Mouse (Mus musculus): ENCODE results near the gene Nrarp. TPM values are rescaled to one million over a fixed set of nuclear protein-coding genes. Genes with fewer than 3 reads are reported as not detected.

Gene Nrarp
- polyA plus RNA-seq (2015; fragmentation: Nextera tagmentation; extraction: Ambion mirVana), result 5.3 and 5.6 TPM in 2 replicates

GRCm38 (mm10) chr2:25180478-25180903 lies at the start of gene Nrarp:
Nrarp (plus strand) TSS chr2:25180758.

GRCm38 (mm10) chr2:25196172-25196954 lies 15.8 kb downstream of the Nrarp start, which contains the start of gene Tor4a:
Tor4a (minus strand) TSS chr2:25196886.

GRCm38 (mm10) chr2:25211121-25211670 lies 30.6 kb downstream of the Nrarp start, which contains the start of gene Nelfb:
Nelfb (minus strand) TSS chr2:25211489.

GRCm38 (mm10) chr2:25214444-25214843 lies 33.9 kb downstream of the Nrarp start, which contains the start of gene Stpg3:
Stpg3 (minus strand) TSS chr2:25214637.

GRCm38 (mm10) chr2:25218445-25218844 lies 37.9 kb downstream of the Nrarp start, which contains the start of gene Fam166a:
Fam166a (plus strand) TSS chr2:25218745.

GRCm38 (mm10) chr2:25224492-25224765 lies 43.9 kb downstream of the Nrarp start, which contains the start of gene Tubb4b:
Tubb4b (minus strand) TSS chr2:25224702.

Other genes with a start within 250 kb of the Nrarp start
- 39.2 and 50.4 TPM in 2 replicates for gene Arrdc1, start 245.5 kb upstream of the Nrarp start, polyA plus RNA-seq (2015; fragmentation: Nextera tagmentation; extraction: Ambion mirVana)
- gene Zmynd19, start 231.0 kb upstream of the Nrarp start, polyA plus RNA-seq (2015; fragmentation: Nextera tagmentation; extraction: Ambion mirVana), result 13.4 and 15.2 TPM in 2 replicates
- 15.2 and 15.6 TPM in 2 replicates for gene Dph7, start 218.4 kb upstream of the Nrarp start, polyA plus RNA-seq (2015; fragmentation: Nextera tagmentation; extraction: Ambion mirVana)
- gene Mrpl41, start 205.7 kb upstream of the Nrarp start, polyA plus RNA-seq (2015; fragmentation: Nextera tagmentation; extraction: Ambion mirVana), result 97.8 and 105 TPM in 2 replicates
- gene Pnpla7, start 204.7 kb upstream of the Nrarp start, polyA plus RNA-seq (2015; fragmentation: Nextera tagmentation; extraction: Ambion mirVana), result 24.9 and 30.7 TPM in 2 replicates
- gene Nsmf, start 126.4 kb upstream of the Nrarp start, polyA plus RNA-seq (2015; fragmentation: Nextera tagmentation; extraction: Ambion mirVana), result 16.5 and 22.2 TPM in 2 replicates
- not detected in 2 replicates for gene Entpd8, start 100.5 kb upstream of the Nrarp start, polyA plus RNA-seq (2015; fragmentation: Nextera tagmentation; extraction: Ambion mirVana)
- gene Noxa1, start 85.6 kb upstream of the Nrarp start, polyA plus RNA-seq (2015; fragmentation: Nextera tagmentation; extraction: Ambion mirVana), result 0.07 and 0.21 TPM in 2 replicates
- gene Tor4a, start 16.1 kb downstream of the Nrarp start, polyA plus RNA-seq (2015; fragmentation: Nextera tagmentation; extraction: Ambion mirVana), result 9.0 and 12.1 TPM in 2 replicates
- gene Nelfb, start 30.7 kb downstream of the Nrarp start, polyA plus RNA-seq (2015; fragmentation: Nextera tagmentation; extraction: Ambion mirVana), result 46.6 and 50.8 TPM in 2 replicates
- gene Stpg3, start 33.9 kb downstream of the Nrarp start, polyA plus RNA-seq (2015; fragmentation: Nextera tagmentation; extraction: Ambion mirVana), result not detected in 2 replicates
- 0.82 and 1.2 TPM in 2 replicates for gene Fam166a, start 38.0 kb downstream of the Nrarp start, polyA plus RNA-seq (2015; fragmentation: Nextera tagmentation; extraction: Ambion mirVana)
- 605 and 682 TPM in 2 replicates for gene Tubb4b, start 43.9 kb downstream of the Nrarp start, polyA plus RNA-seq (2015; fragmentation: Nextera tagmentation; extraction: Ambion mirVana)
- 0.07 TPM in 1 of 2 replicates, not detected in the other for gene Slc34a3, start 53.6 kb downstream of the Nrarp start, polyA plus RNA-seq (2015; fragmentation: Nextera tagmentation; extraction: Ambion mirVana)
- gene Rnf224, start 56.0 kb downstream of the Nrarp start, polyA plus RNA-seq (2015; fragmentation: Nextera tagmentation; extraction: Ambion mirVana), result 0.10 TPM in 1 of 2 replicates, not detected in the other
- 0.69 and 0.85 TPM in 2 replicates for gene Rnf208, start 61.5 kb downstream of the Nrarp start, polyA plus RNA-seq (2015; fragmentation: Nextera tagmentation; extraction: Ambion mirVana)
- not detected in 2 replicates for gene Cysrt1, start 61.7 kb downstream of the Nrarp start, polyA plus RNA-seq (2015; fragmentation: Nextera tagmentation; extraction: Ambion mirVana)
- gene AL732309.1, start 66.1 kb downstream of the Nrarp start, polyA plus RNA-seq (2015; fragmentation: Nextera tagmentation; extraction: Ambion mirVana), result 2.9 and 3.5 TPM in 2 replicates
- gene Tmem203, start 74.7 kb downstream of the Nrarp start, polyA plus RNA-seq (2015; fragmentation: Nextera tagmentation; extraction: Ambion mirVana), result 31.2 and 35.2 TPM in 2 replicates
- 7.7 and 9.0 TPM in 2 replicates for gene Tprn, start 81.9 kb downstream of the Nrarp start, polyA plus RNA-seq (2015; fragmentation: Nextera tagmentation; extraction: Ambion mirVana)
- 176 and 182 TPM in 2 replicates for gene Ssna1, start 91.7 kb downstream of the Nrarp start, polyA plus RNA-seq (2015; fragmentation: Nextera tagmentation; extraction: Ambion mirVana)
- gene Anapc2, start 91.7 kb downstream of the Nrarp start, polyA plus RNA-seq (2015; fragmentation: Nextera tagmentation; extraction: Ambion mirVana), result 45.1 and 48.8 TPM in 2 replicates
- gene Tmem210, start 107.4 kb downstream of the Nrarp start, polyA plus RNA-seq (2015; fragmentation: Nextera tagmentation; extraction: Ambion mirVana), result not detected in 2 replicates
- not detected in 2 replicates for gene Lrrc26, start 109.2 kb downstream of the Nrarp start, polyA plus RNA-seq (2015; fragmentation: Nextera tagmentation; extraction: Ambion mirVana)
- 0.06 TPM in 1 of 2 replicates, not detected in the other for gene Grin1, start 138.4 kb downstream of the Nrarp start, polyA plus RNA-seq (2015; fragmentation: Nextera tagmentation; extraction: Ambion mirVana)
- 30.8 and 37.7 TPM in 2 replicates for gene Man1b1, start 151.6 kb downstream of the Nrarp start, polyA plus RNA-seq (2015; fragmentation: Nextera tagmentation; extraction: Ambion mirVana)
- 8.5 and 10.1 TPM in 2 replicates for gene Dpp7, start 175.6 kb downstream of the Nrarp start, polyA plus RNA-seq (2015; fragmentation: Nextera tagmentation; extraction: Ambion mirVana)
- 20.1 and 27.6 TPM in 2 replicates for gene Uap1l1, start 184.9 kb downstream of the Nrarp start, polyA plus RNA-seq (2015; fragmentation: Nextera tagmentation; extraction: Ambion mirVana)
- 28.3 and 28.4 TPM in 2 replicates for gene Sapcd2, start 191.6 kb downstream of the Nrarp start, polyA plus RNA-seq (2015; fragmentation: Nextera tagmentation; extraction: Ambion mirVana)
- gene Entpd2, start 215.1 kb downstream of the Nrarp start, polyA plus RNA-seq (2015; fragmentation: Nextera tagmentation; extraction: Ambion mirVana), result 1.3 and 2.0 TPM in 2 replicates
- gene Npdc1, start 218.6 kb downstream of the Nrarp start, polyA plus RNA-seq (2015; fragmentation: Nextera tagmentation; extraction: Ambion mirVana), result 11.4 and 14.1 TPM in 2 replicates
- gene Fut7, start 242.5 kb downstream of the Nrarp start, polyA plus RNA-seq (2015; fragmentation: Nextera tagmentation; extraction: Ambion mirVana), result 1.7 and 2.6 TPM in 2 replicates
- 1.5 and 1.6 TPM in 2 replicates for gene Abca2, start 247.9 kb downstream of the Nrarp start, polyA plus RNA-seq (2015; fragmentation: Nextera tagmentation; extraction: Ambion mirVana)